Mouse (Mus musculus) embryonic facial prominence, embryonic 14.5 days (tissue): ENCODE results near the gene Vps8. TPM values are rescaled to one million over a fixed set of nuclear protein-coding genes. Genes with fewer than 3 reads are reported as not detected.

Source experiments
- ATAC-seq: fragments of 200-750 bp; cut with Nextera tagmentation; 2 replicates; pipeline ENCODE4 v1.8.0; 2017; ENCODE audit warnings: low read depth, moderate number of reproducible peaks, moderate TSS enrichment
- DNase-seq: peaks from one replicate; pipeline ENCODE4 v3.0.0-alpha.2; 2015; ENCODE audit warnings: low spot score
- H3K27ac ChIP-seq: fragments of 300-500 bp; sonication (generic); replicated peaks from 2 replicates; pipeline ENCODE4 v1.5.1; 2014; ENCODE audit warnings: low read depth, mild to moderate bottlenecking, low read length, moderate library complexity
- H3K27me3 ChIP-seq: fragments of 300-500 bp; sonication (generic); replicated peaks from 2 replicates; pipeline ENCODE4 v1.6.1; 2014; ENCODE audit warnings: low read length; ENCODE audit not compliant: control insufficient read depth, insufficient read depth
- H3K36me3 ChIP-seq: fragments of 300-500 bp; sonication (generic); 2 replicates; pipeline ENCODE4 v1.6.1; 2014; ENCODE audit warnings: low read length, mixed read lengths; ENCODE audit not compliant: control insufficient read depth, insufficient read depth
- H3K4me1 ChIP-seq: fragments of 300-500 bp; sonication (generic); 2 replicates; pipeline ENCODE4 v1.6.1; 2014; ENCODE audit warnings: antibody characterized with exemption, low read length; ENCODE audit not compliant: control insufficient read depth, insufficient read depth
- H3K4me2 ChIP-seq: fragments of 300-500 bp; sonication (generic); 2 replicates; pipeline ENCODE4 v1.6.1; 2014; ENCODE audit warnings: low read depth, mild to moderate bottlenecking, low read length, moderate library complexity, mixed read lengths
- H3K4me3 ChIP-seq: fragments of 300-500 bp; sonication (generic); 2 replicates; pipeline ENCODE4 v1.5.1; 2014; ENCODE audit warnings: low read depth, mild to moderate bottlenecking, low read length
- H3K9ac ChIP-seq: fragments of 300-500 bp; sonication (generic); 2 replicates; pipeline ENCODE4 v1.6.1; 2014; ENCODE audit warnings: low read depth, mild to moderate bottlenecking, low read length, moderate library complexity, mixed read lengths
- H3K9me3 ChIP-seq: fragments of 300-500 bp; sonication (generic); 2 replicates; pipeline ENCODE4 v1.6.1; 2016; ENCODE audit warnings: low read length; ENCODE audit not compliant: control insufficient read depth
- WGBS: fragments of 180-500 bp; shearing (Covaris S2); extraction: QIAGEN DNeasy Blood & Tissue Kit; methylation state at CpG from one replicate; pipeline ENCODE4 v1.1.7; 2014; 5-methylcytosine and 5-hydroxymethylcytosine counted together
- polyA plus RNA-seq: library from polyadenylated mRNA; unstranded; fragments of >200 nt; fragmentation: Nextera tagmentation; extraction: Ambion mirVana; gene quantifications from 2 replicates; pipeline ENCODE4 v1.2.1, GENCODE M21; 2014

Gene Vps8
- polyA plus RNA-seq, 1 experiment from 2014 or later: 18.0 TPM

DNA sequence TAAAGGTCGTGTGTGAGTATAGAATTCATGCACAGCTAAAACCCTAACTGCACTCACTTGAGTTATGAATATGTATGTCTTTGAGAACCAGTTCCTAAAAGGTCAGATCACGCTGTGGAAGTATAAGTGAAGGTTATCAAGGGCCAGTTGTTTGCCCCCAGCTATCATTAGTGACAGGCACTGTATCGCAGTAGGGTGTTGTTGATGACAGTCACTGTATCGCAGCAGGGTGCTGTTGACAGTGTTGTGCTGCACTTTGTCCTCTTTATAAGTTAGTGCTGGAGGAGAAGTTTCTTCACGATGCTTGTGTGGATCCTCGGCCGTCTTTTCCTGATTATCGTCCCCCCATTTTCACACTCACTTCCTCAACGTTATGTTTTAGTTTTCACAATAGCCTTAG, 73.9 kb downstream of the Vps8 start:
- H3K4me3 ChIP-seq: no peak overlapping the region
- DNase-seq (no peak), ATAC-seq (no peak)
- 89% methylated on average over 9 of the region's 9 CpGs for WGBS
- H3K9me3 ChIP-seq: no peaks in the 10 kb centered on the region
- H3K36me3 ChIP-seq: 0 out of 2 replicates have a peak, but pooled peaks cover 5% of the 10 kb centered on the region
- H3K4me1 ChIP-seq: no peaks in the 10 kb centered on the region
- H3K27ac ChIP-seq: no peak overlapping the region
- H3K9ac ChIP-seq: no peak overlapping the region
- no peak overlapping the region for H3K4me2 ChIP-seq
- H3K27me3 ChIP-seq: no peaks in the 10 kb centered on the region

DNA sequence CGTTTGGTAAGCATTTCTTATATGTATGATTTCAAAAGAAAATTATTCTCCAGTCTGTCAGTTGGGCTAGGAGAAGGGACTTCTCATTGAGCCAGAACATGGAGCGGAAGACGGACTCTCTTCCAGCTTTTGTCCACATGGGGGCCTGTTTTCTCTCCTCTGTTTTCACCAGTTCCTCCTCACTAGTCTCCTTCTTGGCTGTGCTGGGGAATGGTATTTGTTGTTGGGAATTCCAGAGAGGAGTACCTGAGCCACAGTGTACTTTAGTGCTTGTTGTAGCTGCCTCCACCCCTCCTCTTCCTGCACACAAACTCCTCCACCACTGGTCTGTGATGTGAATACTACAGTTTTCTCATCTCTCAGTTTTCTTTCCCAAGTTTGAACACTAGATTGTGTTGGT, 74.7 kb downstream of the Vps8 start:
- H3K27me3 ChIP-seq: no peaks in the 10 kb centered on the region
- H3K4me3 ChIP-seq: no peak overlapping the region
- no peak overlapping the region for H3K9ac ChIP-seq
- 0 out of 2 replicates have a peak, but pooled peaks cover 5% of the 10 kb centered on the region for H3K36me3 ChIP-seq
- no peak overlapping the region for H3K27ac ChIP-seq
- no peak for ATAC-seq
- H3K4me1 ChIP-seq: no peaks in the 10 kb centered on the region
- no peak for DNase-seq
- H3K4me2 ChIP-seq: no peak overlapping the region
- no peaks in the 10 kb centered on the region for H3K9me3 ChIP-seq
- WGBS: 71% methylated on average over 3 of the region's 3 CpGs

DNA sequence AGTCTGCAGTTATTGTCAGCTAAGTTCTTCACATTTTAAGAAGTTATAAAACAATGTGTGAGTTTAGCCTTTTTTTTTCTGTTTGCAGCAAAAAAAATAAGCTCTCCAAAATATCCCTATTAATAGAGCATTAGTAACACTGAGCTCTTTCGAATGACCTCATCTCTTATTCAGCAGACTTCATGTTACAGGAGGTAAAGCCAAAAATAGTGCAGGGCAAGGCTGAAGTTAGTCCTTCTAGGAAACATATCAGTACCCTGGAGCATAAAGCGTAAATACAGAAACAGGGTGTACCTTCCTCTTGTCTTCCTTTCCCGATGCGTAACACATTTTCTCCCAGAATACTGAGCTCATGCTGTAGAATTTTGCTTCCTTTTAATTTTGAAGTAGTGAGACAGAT, 76.1 kb downstream of the Vps8 start:
- Histone ChIP-seq H3K27me3 (no peaks in the 10 kb centered on the region), H3K4me1 (no peaks in the 10 kb centered on the region), H3K36me3 (0 out of 2 replicates have a peak, but pooled peaks cover 5% of the 10 kb centered on the region), H3K27ac (no peak overlapping the region), H3K9ac (no peak overlapping the region), H3K9me3 (no peaks in the 10 kb centered on the region), H3K4me2 (no peak overlapping the region), H3K4me3 (no peak overlapping the region)
- DNase-seq (peak; percentile 48), ATAC-seq (no peak)
- WGBS: 76% methylated on average over 4 of the region's 4 CpGs

DNA sequence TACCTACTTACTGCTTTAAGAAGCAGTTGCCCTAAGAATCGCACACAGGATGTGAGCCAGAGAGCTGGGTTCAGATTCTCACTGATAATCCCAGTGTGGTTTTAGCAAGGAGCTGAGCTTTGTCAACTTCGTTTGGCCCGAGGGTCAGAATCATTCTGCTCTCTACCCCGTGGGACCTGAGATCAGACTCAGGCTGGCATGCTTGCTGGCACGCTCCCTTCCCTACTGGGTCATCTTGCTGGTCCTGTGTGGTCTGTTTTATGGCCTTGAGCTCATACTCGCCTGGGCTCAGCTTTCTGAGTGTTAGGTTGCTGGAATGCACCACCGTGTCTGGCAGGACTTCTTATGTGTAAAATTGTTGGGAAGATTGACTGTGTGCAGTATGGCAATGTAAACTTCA, 76.7 kb downstream of the Vps8 start:
- Histone ChIP-seq H3K9me3 (no peaks in the 10 kb centered on the region), H3K9ac (no peak overlapping the region), H3K4me1 (no peaks in the 10 kb centered on the region), H3K27ac (no peak overlapping the region), H3K27me3 (no peaks in the 10 kb centered on the region), H3K4me2 (no peak overlapping the region), H3K36me3 (0 out of 2 replicates have a peak, but pooled peaks cover 5% of the 10 kb centered on the region), H3K4me3 (no peak overlapping the region)
- DNase-seq (peak; percentile 16), ATAC-seq (no peak)
- whole genome bisulfite sequencing: 48% methylated on average over 7 of the region's 7 CpGs

DNA sequence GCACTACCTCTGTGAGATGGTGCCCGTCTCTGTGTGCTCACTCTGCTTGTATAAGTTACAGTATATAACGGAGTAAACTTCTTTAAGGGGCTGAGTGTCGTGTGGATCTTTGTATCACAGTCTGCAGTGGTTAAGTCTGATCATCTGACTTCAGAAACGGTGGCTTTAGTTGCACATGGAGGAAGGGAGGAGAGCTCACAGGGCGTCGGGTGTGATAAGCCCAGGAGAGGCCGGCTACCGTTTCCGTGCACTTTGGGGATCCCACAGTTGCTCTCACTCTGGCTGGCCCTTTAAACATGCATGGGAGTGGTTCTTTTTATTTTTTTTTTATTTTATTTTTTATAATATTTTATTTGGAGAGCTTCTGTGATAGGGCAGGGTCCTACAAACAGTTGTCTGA, 95.9 kb downstream of the Vps8 start:
- no peaks in the 10 kb centered on the region for H3K27me3 ChIP-seq
- ATAC-seq (no peak), DNase-seq (no peak)
- H3K9ac ChIP-seq: no peak overlapping the region
- no peaks in the 10 kb centered on the region for H3K4me1 ChIP-seq
- H3K36me3 ChIP-seq: no peaks in the 10 kb centered on the region; the same call in 1 of the 2 replicates
- no peak overlapping the region for H3K4me3 ChIP-seq
- no peak overlapping the region for H3K27ac ChIP-seq
- no peak overlapping the region for H3K4me2 ChIP-seq
- 0 out of 2 replicates have a peak, but pooled peaks cover 6% of the 10 kb centered on the region for H3K9me3 ChIP-seq
- 85% methylated on average over 9 of the region's 9 CpGs for WGBS

DNA sequence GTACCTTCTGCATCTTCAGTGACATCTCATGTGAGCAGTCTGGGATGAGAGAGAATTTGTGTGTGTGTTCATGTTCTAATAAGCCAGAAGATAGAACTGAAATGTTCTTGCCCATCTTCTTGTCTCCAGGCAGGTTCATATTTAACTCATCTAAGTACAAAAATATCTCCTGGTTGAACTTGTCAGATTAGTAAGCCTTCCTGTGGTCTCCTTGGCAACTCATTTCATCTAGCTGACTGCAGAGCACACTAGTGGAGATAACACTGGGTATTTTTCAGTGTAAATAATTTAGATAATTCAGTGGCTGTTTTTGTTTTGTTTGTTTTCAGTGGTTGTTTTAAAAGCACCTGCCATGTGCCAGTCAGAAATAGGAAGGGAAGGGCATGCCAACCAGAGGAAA, 96.9 kb downstream of the Vps8 start:
- Histone ChIP-seq H3K9ac (no peak overlapping the region), H3K4me2 (no peak overlapping the region), H3K4me1 (no peaks in the 10 kb centered on the region), H3K36me3 (no peaks in the 10 kb centered on the region; the same call in 1 of the 2 replicates), H3K27me3 (no peaks in the 10 kb centered on the region), H3K9me3 (no peaks in the 10 kb centered on the region), H3K27ac (no peak overlapping the region), H3K4me3 (no peak overlapping the region)
- DNase-seq: no peak
- ATAC-seq: no peak

DNA sequence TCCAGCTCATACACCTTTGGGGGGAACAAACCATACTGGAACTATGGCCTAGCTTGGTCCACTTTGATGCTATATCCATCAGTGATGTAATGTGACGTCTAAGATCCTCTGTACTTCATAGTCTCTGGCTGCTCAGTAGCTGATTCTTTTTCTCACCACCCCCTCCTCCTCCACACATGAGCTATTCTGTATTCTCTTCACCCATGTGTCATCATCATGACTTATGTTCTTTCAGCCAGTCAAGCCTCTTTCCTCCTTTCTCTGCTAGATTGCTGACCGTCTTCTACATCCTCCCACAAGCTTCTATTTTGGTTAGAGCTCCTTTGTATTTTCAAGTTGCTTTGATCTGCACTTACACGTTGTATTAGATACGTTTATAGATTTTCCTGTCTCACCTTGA, 100.8 kb downstream of the Vps8 start:
- Histone ChIP-seq H3K4me2 (no peak overlapping the region), H3K36me3 (0 out of 2 replicates have a peak, but pooled peaks cover 3% of the 10 kb centered on the region), H3K27ac (no peak overlapping the region), H3K4me3 (no peak overlapping the region), H3K27me3 (no peaks in the 10 kb centered on the region), H3K4me1 (no peaks in the 10 kb centered on the region), H3K9ac (no peak overlapping the region), H3K9me3 (no peaks in the 10 kb centered on the region)
- no peak for ATAC-seq
- no peak for DNase-seq
- WGBS: 83% methylated on average over 4 of the region's 4 CpGs

DNA sequence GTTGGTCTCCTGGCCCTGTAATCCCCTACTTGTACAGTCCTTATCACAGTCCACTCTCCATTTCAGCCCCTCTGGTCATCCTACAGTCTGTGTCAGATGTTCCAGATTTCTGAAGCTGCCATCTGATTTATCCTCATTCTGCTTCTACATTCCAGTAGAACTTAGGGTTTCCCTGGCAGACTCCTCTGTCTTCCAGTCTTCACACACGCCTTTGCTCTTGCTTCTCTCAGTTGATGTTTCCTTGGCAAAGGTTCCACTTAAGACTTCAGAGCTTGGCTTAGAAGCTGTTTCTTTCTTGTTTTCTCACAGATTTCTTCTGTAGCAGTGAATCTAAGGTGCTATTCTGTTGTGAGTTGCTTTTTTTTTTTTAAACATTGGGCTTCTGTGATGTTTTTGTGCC, 102.5 kb downstream of the Vps8 start:
- 87% methylated on average over 1 of the region's 1 CpGs for WGBS
- H3K27me3 ChIP-seq: no peaks in the 10 kb centered on the region
- DNase-seq: no peak
- H3K4me3 ChIP-seq: no peak overlapping the region
- no peaks in the 10 kb centered on the region for H3K4me1 ChIP-seq
- H3K4me2 ChIP-seq: no peak overlapping the region
- H3K9me3 ChIP-seq: no peaks in the 10 kb centered on the region
- no peak overlapping the region for H3K9ac ChIP-seq
- no peak for ATAC-seq
- no peak overlapping the region for H3K27ac ChIP-seq
- 0 out of 2 replicates have a peak, but pooled peaks cover 3% of the 10 kb centered on the region for H3K36me3 ChIP-seq

DNA sequence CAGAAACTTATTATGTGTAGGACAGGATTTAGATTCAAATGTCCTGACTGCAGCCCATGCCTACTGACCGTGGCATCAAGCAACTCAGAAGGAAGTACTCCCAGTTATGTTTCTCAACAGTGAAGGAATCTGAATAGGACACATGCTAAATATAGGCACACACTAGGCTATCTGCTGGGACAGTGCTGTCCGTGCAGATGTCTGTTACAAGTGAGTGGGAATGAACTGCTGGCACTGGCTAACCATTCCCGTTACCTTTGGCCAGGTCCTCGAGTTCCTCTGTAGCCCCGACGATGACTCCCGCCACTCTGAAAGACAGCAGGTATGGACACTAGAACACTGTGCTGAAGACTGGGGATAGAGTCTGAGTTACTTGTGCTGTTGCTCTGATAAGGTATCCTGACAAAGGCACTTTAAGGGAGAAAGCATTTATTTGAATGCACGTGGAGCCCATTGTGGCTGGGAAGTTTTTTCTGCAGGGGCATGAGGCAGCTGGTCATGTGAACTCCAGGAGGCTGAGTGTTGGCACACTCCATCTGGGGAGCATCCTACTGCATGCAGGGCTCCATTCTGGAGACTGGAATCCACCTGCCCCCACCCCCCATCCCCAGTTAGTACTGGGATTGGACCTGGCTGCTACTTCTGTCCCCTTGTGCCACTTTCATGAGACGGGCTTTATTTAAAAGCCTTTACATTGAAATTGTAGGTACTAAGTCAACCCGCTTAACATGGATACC, 104.5 kb downstream of the Vps8 start:
- Histone ChIP-seq H3K4me1 (no peaks in the 10 kb centered on the region), H3K4me2 (no peak overlapping the region), H3K36me3 (0 out of 2 replicates have a peak, but pooled peaks cover 3% of the 10 kb centered on the region), H3K27me3 (no peaks in the 10 kb centered on the region), H3K9ac (no peak overlapping the region), H3K27ac (no peak overlapping the region), H3K4me3 (no peak overlapping the region), H3K9me3 (no peaks in the 10 kb centered on the region)
- ATAC-seq: no peak
- 91% methylated on average over 10 of the region's 10 CpGs for WGBS
- no peak for DNase-seq
